Mouse (Mus musculus): ENCODE measurements around the gene Adcy9. TPM values are rescaled to one million over a fixed set of nuclear protein-coding genes. Genes with fewer than 3 reads are reported as not detected.
A peak's percentile ranks its signal among the peaks of the same experiment; 100 is the strongest.

Gene Adcy9
- polyA plus RNA-seq, 1 experiment from 2014 or later = 0.41 TPM

DNA sequence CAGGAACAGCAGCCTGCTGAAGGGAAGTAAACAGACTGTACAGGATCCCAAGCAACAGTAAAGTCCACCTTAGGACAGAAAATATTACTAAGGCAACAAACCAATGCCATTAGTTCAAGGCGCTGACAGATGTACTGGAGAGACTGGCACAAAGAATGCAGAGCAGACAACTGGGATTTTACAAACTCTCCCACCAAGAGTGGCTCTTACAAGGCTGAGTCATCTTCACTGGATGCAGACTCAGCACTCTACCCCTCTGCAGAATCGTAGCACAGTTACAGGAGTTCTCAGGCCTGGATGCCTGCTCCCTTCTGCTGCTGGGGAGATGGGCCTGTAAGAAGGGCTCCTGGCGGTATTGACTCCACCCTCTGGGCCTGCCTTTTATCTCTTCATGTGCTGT lies 99.4 kb downstream of the Adcy9 start:
- Histone ChIP-seq H3K27ac (no peak overlapping the region), H3K9me3 (replicated peaks) (no peaks in the 10 kb centered on the region), H3K4me1 (no peaks in the 10 kb centered on the region), H3K27me3 (ENCODE audit: low read depth, poor library complexity, severe bottlenecking) (no peaks in the 10 kb centered on the region), H3K4me3 (no peak overlapping the region), H3K36me3 (no peaks in the 10 kb centered on the region)
- no peak for DNase-seq (ENCODE audit: low spot score)
- 70% methylated on average over 3 of the region's 3 CpGs for WGBS

GRCm38 (mm10) chr16:4318001-4318526 lies 102.2 kb downstream of the Adcy9 start:
- no peak overlapping the region for H3K27ac ChIP-seq
- H3K9me3 ChIP-seq (replicated peaks) = no peaks in the 10 kb centered on the region
- H3K27me3 ChIP-seq (ENCODE audit: low read depth, poor library complexity, severe bottlenecking) = no peaks in the 10 kb centered on the region
- H3K36me3 ChIP-seq = no peaks in the 10 kb centered on the region
- H3K4me3 ChIP-seq = no peak overlapping the region
- no peaks in the 10 kb centered on the region for H3K4me1 ChIP-seq
- no peak for DNase-seq (ENCODE audit: low spot score)
- WGBS = 80% methylated on average over 6 of the region's 6 CpGs

DNA sequence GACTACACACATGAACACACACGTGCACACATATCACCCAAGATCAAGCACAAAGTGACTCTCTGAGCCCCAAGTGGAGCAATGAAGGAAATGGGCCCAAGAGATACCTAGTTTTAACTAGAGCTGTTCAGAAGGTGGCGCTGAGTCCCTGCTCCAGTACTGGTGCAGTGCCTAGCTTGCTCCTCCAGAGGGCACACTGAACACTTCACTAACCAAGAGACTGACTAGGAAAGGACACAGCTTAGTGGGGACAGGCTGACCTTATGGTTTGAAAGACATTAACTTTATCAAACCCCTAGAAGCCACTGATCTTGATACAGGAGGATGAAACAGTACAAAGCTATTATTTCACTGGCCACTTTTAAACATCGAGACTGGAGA lies 104.2 kb downstream of the Adcy9 start:
- DNase-seq (ENCODE audit: low spot score) = peak; percentile 73
- Histone ChIP-seq H3K4me1 (no peaks in the 10 kb centered on the region), H3K36me3 (no peaks in the 10 kb centered on the region), H3K27me3 (ENCODE audit: low read depth, poor library complexity, severe bottlenecking) (no peaks in the 10 kb centered on the region), H3K9me3 (replicated peaks) (no peaks in the 10 kb centered on the region), H3K27ac (no peak overlapping the region), H3K4me3 (no peak overlapping the region)
- 31% methylated on average over 3 of the region's 3 CpGs for WGBS

DNA sequence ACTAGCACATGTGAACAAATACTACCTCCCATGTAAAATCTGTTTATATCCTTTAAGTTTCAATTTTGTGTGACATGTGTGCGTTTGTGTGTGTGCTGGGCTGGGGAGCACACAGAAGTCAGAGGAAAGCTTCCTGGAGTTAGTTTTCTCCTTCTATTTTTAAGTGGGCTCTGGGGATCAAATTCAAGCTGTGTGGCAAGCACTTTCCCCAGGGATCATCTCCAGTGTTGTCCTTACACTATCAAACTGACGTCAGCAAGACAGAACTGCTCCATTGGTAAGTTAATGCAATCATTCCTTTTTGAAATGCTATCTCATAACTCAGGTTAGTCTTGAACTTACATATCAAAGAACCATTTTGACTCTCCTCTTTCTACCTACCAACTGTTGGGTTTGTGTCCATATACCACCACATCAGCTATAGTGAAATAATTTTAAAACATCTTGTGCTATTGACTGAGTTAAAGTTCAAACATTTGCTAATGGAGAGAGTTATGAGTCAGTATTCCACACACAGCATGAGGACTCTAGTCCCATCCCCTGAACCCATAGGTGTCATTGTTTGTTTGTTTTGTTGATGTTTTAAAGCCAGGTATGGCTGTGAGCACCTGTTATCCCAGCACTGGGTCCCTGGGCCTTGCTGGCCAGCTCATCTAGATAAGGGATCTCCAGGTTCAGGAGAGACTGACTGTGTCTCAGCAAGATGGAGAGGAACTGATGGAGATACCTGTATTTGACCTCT lies 104.8 kb downstream of the Adcy9 start:
- no peaks in the 10 kb centered on the region for H3K9me3 ChIP-seq (replicated peaks)
- H3K4me3 ChIP-seq = no peak overlapping the region
- no peak overlapping the region for H3K27ac ChIP-seq
- no peaks in the 10 kb centered on the region for H3K4me1 ChIP-seq
- no peaks in the 10 kb centered on the region for H3K36me3 ChIP-seq
- no peak for DNase-seq (ENCODE audit: low spot score)
- no peaks in the 10 kb centered on the region for H3K27me3 ChIP-seq (ENCODE audit: low read depth, poor library complexity, severe bottlenecking)
- 82% methylated on average over 2 of the region's 2 CpGs for WGBS

DNA sequence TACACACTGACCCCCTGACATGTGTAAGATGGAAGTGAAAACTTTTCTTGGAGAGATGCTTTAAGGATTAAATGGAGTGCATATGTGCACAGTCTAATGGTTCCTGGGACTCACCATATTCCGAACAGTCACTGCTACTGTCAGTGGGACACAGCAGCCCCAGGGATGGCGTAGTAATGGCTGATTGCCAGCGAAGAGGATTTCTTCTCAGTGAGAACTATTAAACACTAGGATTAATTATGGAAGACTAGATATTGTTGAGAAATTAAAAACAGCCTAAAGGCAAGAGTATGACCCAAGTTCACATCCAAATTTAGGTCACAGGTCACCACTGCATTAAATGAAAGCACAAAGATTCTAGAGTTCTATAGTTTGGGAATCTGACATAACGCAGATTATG lies 105.4 kb downstream of the Adcy9 start:
- DNase-seq (ENCODE audit: low spot score) = no peak
- no peaks in the 10 kb centered on the region for H3K9me3 ChIP-seq (replicated peaks)
- H3K36me3 ChIP-seq = no peaks in the 10 kb centered on the region
- H3K4me3 ChIP-seq = no peak overlapping the region
- 92% methylated on average over 4 of the region's 4 CpGs for WGBS
- no peaks in the 10 kb centered on the region for H3K4me1 ChIP-seq
- no peaks in the 10 kb centered on the region for H3K27me3 ChIP-seq (ENCODE audit: low read depth, poor library complexity, severe bottlenecking)
- H3K27ac ChIP-seq = no peak overlapping the region

DNA sequence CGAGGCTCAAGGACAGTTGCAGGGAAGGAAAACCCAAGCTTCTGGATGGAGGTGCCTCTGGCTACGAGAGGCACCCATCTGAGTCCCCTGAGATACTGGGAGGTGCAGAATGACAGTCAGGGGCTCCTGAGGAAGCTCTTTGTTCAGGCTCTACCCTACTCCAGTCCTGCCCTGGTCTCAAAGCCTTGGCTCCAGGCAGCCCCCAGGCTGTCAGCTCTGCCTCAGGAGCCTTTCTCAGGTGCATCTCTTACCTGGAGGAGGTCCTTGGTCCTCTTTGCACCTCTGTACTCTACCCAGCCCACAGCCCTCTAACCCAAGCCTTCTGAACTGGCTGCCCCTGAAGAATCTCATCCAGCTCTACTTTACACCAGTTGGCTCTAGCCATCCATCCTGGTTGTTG lies 108.3 kb downstream of the Adcy9 start:
- Histone ChIP-seq H3K36me3 (no peaks in the 10 kb centered on the region), H3K9me3 (replicated peaks) (no peaks in the 10 kb centered on the region), H3K27me3 (ENCODE audit: low read depth, poor library complexity, severe bottlenecking) (no peaks in the 10 kb centered on the region), H3K4me3 (no peak overlapping the region), H3K4me1 (no peaks in the 10 kb centered on the region), H3K27ac (no peak overlapping the region)
- 69% methylated on average over 2 of the region's 2 CpGs for WGBS
- DNase-seq (ENCODE audit: low spot score) = no peak

DNA sequence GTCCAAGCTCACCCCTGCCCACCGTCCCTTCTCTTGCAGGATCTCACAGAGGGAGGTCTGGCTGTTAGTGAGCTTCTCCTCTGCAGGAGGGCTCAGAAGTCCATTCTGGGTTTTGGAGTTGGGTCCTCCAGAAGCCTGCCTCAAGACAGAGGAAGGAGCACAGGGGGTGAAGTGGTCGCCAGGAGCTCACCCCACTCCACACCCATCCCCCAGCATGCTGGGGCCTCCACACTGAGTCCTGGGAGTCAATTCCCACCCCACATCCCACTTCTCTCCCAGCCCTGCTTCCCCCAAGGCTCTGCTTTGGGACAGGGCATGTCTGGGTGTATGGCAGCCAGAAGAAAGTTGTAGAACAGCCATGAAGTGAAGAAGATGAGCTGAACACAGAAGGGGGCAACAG lies 108.7 kb downstream of the Adcy9 start:
- Histone ChIP-seq H3K27ac (no peak overlapping the region), H3K27me3 (ENCODE audit: low read depth, poor library complexity, severe bottlenecking) (no peaks in the 10 kb centered on the region), H3K4me3 (no peak overlapping the region), H3K4me1 (no peaks in the 10 kb centered on the region), H3K9me3 (replicated peaks) (no peaks in the 10 kb centered on the region), H3K36me3 (no peaks in the 10 kb centered on the region)
- WGBS = 61% methylated on average over 2 of the region's 2 CpGs
- DNase-seq (ENCODE audit: low spot score) = no peak

DNA sequence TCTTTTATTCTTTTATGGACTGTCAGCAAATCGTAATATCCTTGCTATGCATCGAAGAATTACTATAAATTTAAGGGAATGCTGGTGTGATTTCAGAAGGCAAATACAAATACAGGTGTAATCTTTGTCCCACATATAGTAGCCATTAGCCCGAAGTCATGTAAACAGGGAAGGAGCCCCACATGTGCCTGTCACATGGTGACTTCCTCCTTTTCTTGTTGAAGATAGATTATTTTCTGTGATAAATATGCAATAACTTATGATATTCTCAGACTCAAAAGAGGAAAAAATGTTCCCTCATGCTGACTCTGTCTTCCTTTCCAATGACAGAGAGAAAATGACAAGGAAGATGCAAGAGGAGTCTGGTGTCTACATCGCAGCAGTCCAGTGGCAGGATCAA lies 112.5 kb downstream of the Adcy9 start:
- 87% methylated on average over 4 of the region's 4 CpGs for WGBS
- no peaks in the 10 kb centered on the region for H3K9me3 ChIP-seq (replicated peaks)
- H3K27ac ChIP-seq = no peak overlapping the region
- H3K4me1 ChIP-seq = 0 out of 2 replicates have a peak, but pooled peaks cover 2% of the 10 kb centered on the region
- no peaks in the 10 kb centered on the region for H3K27me3 ChIP-seq (ENCODE audit: low read depth, poor library complexity, severe bottlenecking)
- H3K36me3 ChIP-seq = no peaks in the 10 kb centered on the region
- DNase-seq (ENCODE audit: low spot score) = no peak
- no peak overlapping the region for H3K4me3 ChIP-seq

GRCm38 (mm10) chr16:4304176-4304922 lies 115.9 kb downstream of the Adcy9 start:
- DNase-seq (ENCODE audit: low spot score) = no peak

DNA sequence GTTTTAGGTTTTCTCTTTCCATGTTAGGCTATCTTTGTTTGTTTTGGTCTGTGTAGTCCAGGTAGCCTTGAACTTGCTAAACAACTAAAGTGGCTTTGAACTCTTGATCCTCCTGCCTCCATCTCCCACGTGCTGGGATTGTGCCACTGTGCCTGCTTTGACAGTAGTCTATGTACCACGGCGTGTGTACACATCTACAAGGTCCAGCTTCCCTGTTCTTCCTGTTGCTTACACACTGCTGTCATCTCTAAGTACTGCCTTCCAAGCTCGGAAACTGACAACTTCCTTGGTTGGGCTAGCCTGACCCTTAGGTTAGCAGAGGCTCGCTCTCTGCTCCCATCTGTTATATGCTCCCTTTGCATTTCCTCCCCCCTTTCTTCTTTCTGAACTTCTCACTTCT lies 116.7 kb downstream of the Adcy9 start:
- H3K4me3 ChIP-seq = no peak overlapping the region
- no peak overlapping the region for H3K27ac ChIP-seq
- H3K27me3 ChIP-seq (ENCODE audit: low read depth, poor library complexity, severe bottlenecking) = no peaks in the 10 kb centered on the region
- no peaks in the 10 kb centered on the region for H3K9me3 ChIP-seq (replicated peaks)
- no peak for DNase-seq (ENCODE audit: low spot score)
- WGBS = 85% methylated on average over 5 of the region's 5 CpGs
- H3K36me3 ChIP-seq = no peaks in the 10 kb centered on the region
- H3K4me1 ChIP-seq = 0 out of 2 replicates have a peak, but pooled peaks cover 2% of the 10 kb centered on the region

More at GRCm38 (mm10) chr16:4304176-4304922, 115.9 kb downstream of the Adcy9 start:
- H3K4me1 ChIP-seq = 0 out of 2 replicates have a peak, but pooled peaks cover 2% of the 10 kb centered on the region
- 69% methylated on average over 12 of the region's 12 CpGs for WGBS
- no peak overlapping the region for H3K4me3 ChIP-seq
- no peaks in the 10 kb centered on the region for H3K36me3 ChIP-seq
- no peaks in the 10 kb centered on the region for H3K9me3 ChIP-seq (replicated peaks)
- H3K27ac ChIP-seq = no peak overlapping the region
- no peaks in the 10 kb centered on the region for H3K27me3 ChIP-seq (ENCODE audit: low read depth, poor library complexity, severe bottlenecking)

DNA sequence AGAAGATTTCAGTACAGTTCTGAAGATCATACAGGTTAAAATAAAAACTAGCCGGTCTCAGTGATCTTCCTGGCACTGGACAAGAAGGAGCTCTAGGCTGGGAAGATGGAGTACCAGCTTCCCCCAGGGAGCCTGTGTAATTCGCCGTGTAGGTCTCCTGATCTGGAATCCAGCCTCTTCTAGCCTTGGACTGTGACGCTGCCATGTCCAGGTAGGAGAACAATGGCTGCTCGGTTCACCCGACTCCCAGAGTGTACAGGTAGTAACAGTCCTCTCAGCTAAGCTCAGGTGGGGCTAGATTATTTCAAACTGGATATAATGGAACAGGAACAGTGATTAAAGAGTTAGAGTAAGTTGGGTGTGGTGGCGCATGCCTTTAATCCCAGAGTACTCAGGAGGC lies 120.0 kb downstream of the Adcy9 start:
- Histone ChIP-seq H3K4me1 (0 out of 2 replicates have a peak, but pooled peaks cover 2% of the 10 kb centered on the region), H3K27me3 (ENCODE audit: low read depth, poor library complexity, severe bottlenecking) (no peaks in the 10 kb centered on the region), H3K4me3 (no peak overlapping the region), H3K27ac (no peak overlapping the region), H3K36me3 (no peaks in the 10 kb centered on the region), H3K9me3 (replicated peaks) (no peaks in the 10 kb centered on the region)
- no peak for DNase-seq (ENCODE audit: low spot score)
- whole genome bisulfite sequencing = 94% methylated on average over 7 of the region's 7 CpGs

DNA sequence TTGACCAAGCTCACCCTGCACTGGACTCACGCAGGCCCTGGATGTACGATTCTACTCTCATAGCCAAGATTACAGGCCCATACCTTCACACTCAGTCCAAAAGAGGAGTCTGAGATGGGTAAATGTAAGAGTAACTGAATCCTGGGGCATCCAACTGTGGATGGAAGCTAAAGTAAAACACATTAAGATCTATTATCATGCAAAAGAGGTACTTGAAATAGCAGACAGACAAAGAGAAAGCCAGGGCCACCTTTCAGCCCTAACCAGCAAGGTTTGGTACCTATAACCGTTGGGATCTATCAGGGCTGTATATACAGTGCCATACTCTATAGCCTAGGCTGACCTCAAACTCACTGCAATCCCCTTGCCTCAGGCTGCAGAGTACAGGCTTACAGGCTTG lies 127.0 kb downstream of the Adcy9 start:
- no peaks in the 10 kb centered on the region for H3K9me3 ChIP-seq (replicated peaks)
- H3K4me3 ChIP-seq = no peak overlapping the region
- H3K36me3 ChIP-seq = no peaks in the 10 kb centered on the region
- no peaks in the 10 kb centered on the region for H3K4me1 ChIP-seq
- 88% methylated on average over 3 of the region's 3 CpGs for WGBS
- DNase-seq (ENCODE audit: low spot score) = no peak
- H3K27ac ChIP-seq = no peak overlapping the region
- H3K27me3 ChIP-seq (ENCODE audit: low read depth, poor library complexity, severe bottlenecking) = no peaks in the 10 kb centered on the region

GRCm38 (mm10) chr16:4289507-4289906 lies 130.8 kb downstream of the Adcy9 start:
- DNase-seq (ENCODE audit: low spot score) = no peak
- H3K27ac ChIP-seq = no peak overlapping the region
- H3K36me3 ChIP-seq = no peaks in the 10 kb centered on the region
- H3K9me3 ChIP-seq (replicated peaks) = no peaks in the 10 kb centered on the region
- no peaks in the 10 kb centered on the region for H3K4me1 ChIP-seq
- H3K27me3 ChIP-seq (ENCODE audit: low read depth, poor library complexity, severe bottlenecking) = no peaks in the 10 kb centered on the region
- no peak overlapping the region for H3K4me3 ChIP-seq

Measured in limb, embryonic 10.5 days (tissue).